Mouse (Mus musculus): ENCODE results near the gene Srm.

DNA sequence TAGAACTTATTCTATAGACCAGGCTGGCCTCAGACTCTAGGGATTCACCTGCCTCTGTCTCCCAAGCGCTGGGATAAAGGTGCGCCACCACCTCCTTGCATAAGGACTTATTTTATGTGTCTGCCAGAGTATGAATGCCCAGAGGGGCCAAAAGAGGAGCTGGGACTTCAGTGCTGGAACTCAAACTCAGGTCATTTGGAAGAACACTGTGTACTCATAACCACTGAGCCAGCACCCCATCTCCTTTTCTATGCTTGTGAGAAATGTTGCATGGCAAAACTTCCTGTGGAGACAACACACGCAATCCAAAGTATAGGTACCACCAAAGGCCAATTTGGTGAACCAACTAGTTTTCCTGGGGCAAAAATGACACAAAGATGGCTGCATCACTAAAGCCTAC, 5.4 kb downstream of the Srm start:
- TF ChIP-seq CTCF (conservative IDR thresholded peaks at IDR 0.05; ENCODE audit: insufficient read depth, insufficient read length, low read depth, low read length) (no peak), POLR2A (IDR thresholded peaks at IDR 0.05; ENCODE audit: low read depth, low read length) (no peak)
